ENCODE assay signal across 34 mouse cellular contexts in the genomic region with DNA sequence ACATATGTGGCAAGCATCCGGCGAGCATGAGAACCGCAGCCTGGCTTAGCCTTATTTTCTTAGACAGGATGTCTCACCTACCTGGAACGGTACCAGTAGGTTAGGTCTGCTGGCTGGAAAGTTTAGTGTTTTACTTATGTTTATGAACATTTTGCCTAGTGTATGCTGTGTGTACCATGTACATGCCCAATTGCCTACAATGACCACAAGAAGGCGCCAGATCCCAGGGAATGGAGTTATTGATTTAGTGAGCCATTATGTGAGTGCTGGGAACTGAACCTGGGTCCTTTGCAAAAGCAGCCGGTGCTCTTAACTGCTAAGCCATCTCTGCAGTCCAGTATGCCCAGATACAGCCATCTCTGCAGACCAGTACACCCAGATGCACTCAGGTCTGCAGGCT. TPM values are rescaled to one million over a fixed set of nuclear protein-coding genes. Genes with fewer than 3 reads are reported as not detected.
DNase-seq lines count a peak whose midpoint lies in the region; ATAC-seq and TF ChIP-seq lines count a peak whose summit lies in the region.
"Had no signal": no experiment of that assay in that cellular context is flagged by ENCODE, and none has a peak within 500 bp of the region (broad histone marks: within the 10 kb centered on the region; RNA-seq: fewer than 3 reads in every experiment).

No protein-coding gene starts in this region.

- no peaks in the 10 kb centered on the region for H3K9me3 ChIP-seq in heart, postnatal 0 days (replicated peaks; ENCODE audit: control insufficient read depth, low read length)
- H3K9me3 ChIP-seq in heart, embryonic 10.5 days: no peaks in the 10 kb centered on the region
- H3K9me3 ChIP-seq in lung, embryonic 14.5 days (ENCODE audit: low read depth, low read length): no peaks in the 10 kb centered on the region
- H3K9me3 ChIP-seq in MEL (replicated peaks; ENCODE audit: insufficient read depth, low read length): no peaks in the 10 kb centered on the region
- H3K9me3 ChIP-seq: forebrain, embryonic 15.5 days; heart, embryonic 15.5 days; hindbrain, embryonic 15.5 days; limb, embryonic 15.5 days; midbrain, embryonic 15.5 days; neural tube, embryonic 13.5 days; stomach, embryonic 15.5 days had no signal

- H3K27ac ChIP-seq in heart, postnatal 0 days (ENCODE audit: low read depth): no peak overlapping the region
- H3K27ac ChIP-seq in heart, embryonic 10.5 days: no peak overlapping the region
- H3K27ac ChIP-seq in lung, embryonic 14.5 days (ENCODE audit: low read depth): no peak overlapping the region
- H3K27ac ChIP-seq in MEL (ENCODE audit: control insufficient read depth, low read depth, low read length): no peak overlapping the region
- H3K27ac ChIP-seq: forebrain, embryonic 15.5 days; heart, embryonic 15.5 days; hindbrain, embryonic 15.5 days; left cerebral cortex, adult 2 months; limb, embryonic 15.5 days; midbrain, embryonic 15.5 days; neural tube, embryonic 13.5 days; stomach, embryonic 15.5 days had no signal

- no peak for ATAC-seq in heart, postnatal 0 days (ENCODE audit: insufficient read depth, low read depth)
- no peak for ATAC-seq in lung, embryonic 14.5 days (ENCODE audit: insufficient read depth)
- ATAC-seq in frontal cortex, adult (ENCODE audit: low TSS enrichment): no peak
- ATAC-seq: activated CD4-positive, CD25-positive, alpha-beta regulatory T cell, adult 4 months; forebrain, embryonic 15.5 days; intestine, embryonic 16.5 days; midbrain, embryonic 15.5 days; Patski had no signal

- H3K4me2 ChIP-seq in heart, postnatal 0 days (ENCODE audit: low read depth, low read length): no peak overlapping the region
- no peak overlapping the region for H3K4me2 ChIP-seq in lung, embryonic 14.5 days
- H3K4me2 ChIP-seq: forebrain, embryonic 15.5 days; heart, embryonic 15.5 days; hindbrain, embryonic 15.5 days; limb, embryonic 15.5 days; midbrain, embryonic 15.5 days; neural tube, embryonic 13.5 days; stomach, embryonic 15.5 days had no signal

- H3K27me3 ChIP-seq in heart, postnatal 0 days (ENCODE audit: control insufficient read depth, insufficient read depth, low read length): no peaks in the 10 kb centered on the region
- H3K27me3 ChIP-seq in heart, embryonic 10.5 days (ENCODE audit: insufficient read depth, poor library complexity, severe bottlenecking): no peaks in the 10 kb centered on the region
- no peaks in the 10 kb centered on the region for H3K27me3 ChIP-seq in lung, embryonic 14.5 days (ENCODE audit: insufficient read depth, low read length)
- no peaks in the 10 kb centered on the region for H3K27me3 ChIP-seq in MEL (ENCODE audit: control insufficient read depth in 1 of 2, insufficient read depth in 2 of 2, low read length in 2 of 2)
- H3K27me3 ChIP-seq in splenic B cell, adult 2 months (ENCODE audit: control insufficient read depth, insufficient read depth, low read length, poor library complexity, severe bottlenecking): no peaks in the 10 kb centered on the region
- H3K27me3 ChIP-seq: forebrain, embryonic 15.5 days; heart, embryonic 15.5 days; hindbrain, embryonic 15.5 days; limb, embryonic 15.5 days; midbrain, embryonic 15.5 days; neural tube, embryonic 13.5 days; Patski; stomach, embryonic 15.5 days had no signal

- WGBS in heart, postnatal 0 days: 98% methylated on average over 6 of the region's 6 CpGs
- WGBS in heart, embryonic 10.5 days: 95% methylated on average over 6 of the region's 6 CpGs
- WGBS in lung, embryonic 14.5 days: 96% methylated on average over 6 of the region's 6 CpGs

- peak; percentile 75 for TF ChIP-seq RAD21 in MEL (IDR thresholded peaks at IDR 0.05; ENCODE audit: low read depth, low read length)

- H3K4me3 ChIP-seq in heart, postnatal 0 days (ENCODE audit: low read depth, low read length): no peak overlapping the region
- H3K4me3 ChIP-seq in heart, embryonic 10.5 days: no peak overlapping the region
- H3K4me3 ChIP-seq in lung, embryonic 14.5 days (ENCODE audit: low read depth, low read length): no peak overlapping the region
- no peak overlapping the region for H3K4me3 ChIP-seq in MEL (ENCODE audit: control insufficient read depth in 1 of 2, insufficient read depth in 1 of 2, low read depth in 2 of 2, low read length in 2 of 2)
- H3K4me3 ChIP-seq: forebrain, embryonic 15.5 days; heart, embryonic 15.5 days; hindbrain, embryonic 15.5 days; left cerebral cortex, adult 2 months; limb, embryonic 15.5 days; midbrain, embryonic 15.5 days; myocyte; neural tube, embryonic 13.5 days; stomach, embryonic 15.5 days had no signal

- H3K79me2 ChIP-seq in MEL (ENCODE audit: control insufficient read depth, insufficient read depth, low read length, poor library complexity): no peaks in the 10 kb centered on the region

- H3K9ac ChIP-seq in heart, postnatal 0 days (replicated peaks; ENCODE audit: low read depth, low read length): no peak overlapping the region
- no peak overlapping the region for H3K9ac ChIP-seq in lung, embryonic 14.5 days
- H3K9ac ChIP-seq in MEL (ENCODE audit: control insufficient read depth, low read depth, low read length, poor library complexity, severe bottlenecking): no peak overlapping the region
- H3K9ac ChIP-seq: forebrain, embryonic 15.5 days; heart, embryonic 15.5 days; hindbrain, embryonic 15.5 days; limb, embryonic 15.5 days; midbrain, embryonic 15.5 days; neural tube, embryonic 13.5 days; stomach, embryonic 15.5 days had no signal

- H3K4me1 ChIP-seq in heart, postnatal 0 days (ENCODE audit: control insufficient read depth, insufficient read depth): no peaks in the 10 kb centered on the region
- H3K4me1 ChIP-seq in heart, embryonic 10.5 days: peaks cover 4% of the 10 kb centered on the region; the same call in 1 of the 2 replicates
- no peaks in the 10 kb centered on the region for H3K4me1 ChIP-seq in lung, embryonic 14.5 days (ENCODE audit: insufficient read depth)
- H3K4me1 ChIP-seq in MEL (ENCODE audit: control insufficient read depth in 1 of 2, insufficient read depth in 2 of 2, low read length in 2 of 2): no peaks in the 10 kb centered on the region
- H3K4me1 ChIP-seq: forebrain, embryonic 15.5 days; heart, embryonic 15.5 days; hindbrain, embryonic 15.5 days; limb, embryonic 15.5 days; midbrain, embryonic 15.5 days; neural tube, embryonic 13.5 days; stomach, embryonic 15.5 days had no signal

- no peak for TF ChIP-seq EP300 in heart, postnatal 0 days (IDR thresholded peaks at IDR 0.05; ENCODE audit: low read depth)
- TF ChIP-seq EP300 in MEL (IDR thresholded peaks at IDR 0.05; ENCODE audit: low read depth in 1 of 2, low read length in 2 of 2): no peak

- DNase-seq in heart, postnatal 0 days (ENCODE audit: low spot score): no peak
- no peak for DNase-seq in heart, embryonic 10.5 days (ENCODE audit: low spot score)
- DNase-seq in lung, embryonic 14.5 days: no peak
- DNase-seq in lung, postnatal 25 days (ENCODE audit: low spot score): no peak
- peak; percentile 70 for DNase-seq in MEL (ENCODE audit: low read depth, low spot score)
- peak; percentile 23 for DNase-seq in splenic B cell, adult 2 months (ENCODE audit: low read depth, low spot score)
- DNase-seq in left cerebral cortex, adult 8-10 months (ENCODE audit: low spot score in 2 of 2): no peak
- DNase-seq: adrenal gland, adult 8-10 months; cerebellum, adult 18-20 months; cerebellum, postnatal 36 days; gastrocnemius, postnatal 25 days; kidney, postnatal 4 days; layer of hippocampus, adult 9-11 months; left cerebral cortex, postnatal 4 days; lung, adult 18-20 months; lung, postnatal 4 days; retina, postnatal 1 day; right cerebral cortex, postnatal 25 days; spleen, adult 18-20 months; thymus, adult 18-20 months; thymus, postnatal 36 days had no signal

- TF ChIP-seq POLR2A in MEL (IDR thresholded peaks at IDR 0.05; ENCODE audit: control insufficient read depth in 1 of 2, insufficient read depth in 1 of 2, low read depth in 1 of 2, low read length in 2 of 2, poor library complexity in 1 of 2): no peak

- peaks cover 98% of the 10 kb centered on the region for H3K36me3 ChIP-seq in heart, postnatal 0 days (replicated peaks; ENCODE audit: control insufficient read depth, insufficient read depth, low read length)
- H3K36me3 ChIP-seq in heart, embryonic 10.5 days: peaks cover 90% of the 10 kb centered on the region
- H3K36me3 ChIP-seq in lung, embryonic 14.5 days (ENCODE audit: insufficient read depth): peaks cover 97% of the 10 kb centered on the region
- peaks cover 0 to 58% of the 10 kb centered on the region in 2 experiments; a peak in 2 of 4 replicates for H3K36me3 ChIP-seq in MEL (ENCODE audit: control insufficient read depth in 1 of 2, insufficient read depth in 2 of 2, low read length in 2 of 2)
- H3K36me3 ChIP-seq in splenic B cell, adult 2 months (ENCODE audit: control insufficient read depth, insufficient read depth, low read length, poor library complexity, severe bottlenecking): peaks cover 27% of the 10 kb centered on the region

- TF ChIP-seq CTCF in heart, postnatal 0 days (IDR thresholded peaks at IDR 0.05; ENCODE audit: low read depth): 0 out of 2 replicates have a peak, but pooled peaks have one; percentile 7
- peak; percentile 35 for TF ChIP-seq CTCF in lung, embryonic 14.5 days (IDR thresholded peaks at IDR 0.05; ENCODE audit: low read depth)
- TF ChIP-seq CTCF in MEL (IDR thresholded peaks at IDR 0.05 in 2 of 3, conservative IDR thresholded peaks at IDR 0.05 in 1 of 3; ENCODE audit: control insufficient read depth in 1 of 3, insufficient read depth in 1 of 3, low read depth in 2 of 3, low read length in 3 of 3, poor library complexity in 1 of 3, severe bottlenecking in 1 of 3): peak; percentile 66 to 94 (median 80)

RNA-seq across cellular contexts. Expression of gene Tmed1, which starts 32.3 kb away (rescaled TPM):
- 70.5 and 99.3 TPM in 2 replicates for total RNA-seq in heart, postnatal 0 days (2014; rRNA removed; ENCODE audit: low replicate concordance)
- 83.7 and 89.1 TPM in 2 replicates for polyA plus RNA-seq in heart, postnatal 0 days (2015; fragmentation: Nextera tagmentation; extraction: Ambion mirVana)
- 119 and 134 TPM in 2 replicates for polyA plus RNA-seq in heart, embryonic 10.5 days (2016; fragmentation: Nextera tagmentation; extraction: Ambion mirVana)
- 106 and 108 TPM in 2 replicates for polyA plus RNA-seq in lung, embryonic 14.5 days (2014; fragmentation: Nextera tagmentation; extraction: Ambion mirVana)
- 128 and 146 TPM in 2 replicates for total RNA-seq in MEL (2012; rRNA removed)
- 10 to 100 TPM in 1 of 2 experiments, not detected in 1; 89.4 TPM for polyA plus RNA-seq in MEL (2012; ENCODE audit: insufficient read depth in 1 of 2, insufficient read length in 2 of 2, low read depth in 1 of 2, low replicate concordance in 2 of 2, missing spikeins in 1 of 2)
- total RNA-seq in left cerebral cortex, adult 8-10 months (2022): 10 to 100 TPM; 15.1 to 18.4 (median 16.4) TPM

RNA-seq across cellular contexts. Expression of gene AB124611, which starts 48.3 kb away (rescaled TPM):
- total RNA-seq in heart, postnatal 0 days (2014; rRNA removed; ENCODE audit: low replicate concordance): 0.15 and 3.3 TPM in 2 replicates
- 1.00 and 1.6 TPM in 2 replicates for polyA plus RNA-seq in heart, postnatal 0 days (2015; fragmentation: Nextera tagmentation; extraction: Ambion mirVana)
- 1.3 and 2.5 TPM in 2 replicates for polyA plus RNA-seq in heart, embryonic 10.5 days (2016; fragmentation: Nextera tagmentation; extraction: Ambion mirVana)
- polyA plus RNA-seq in lung, embryonic 14.5 days (2014; fragmentation: Nextera tagmentation; extraction: Ambion mirVana): 3.0 and 3.8 TPM in 2 replicates
- 37.2 and 55.2 TPM in 2 replicates for total RNA-seq in MEL (2012; rRNA removed)
- polyA plus RNA-seq in MEL (2012; ENCODE audit: insufficient read depth in 1 of 2, insufficient read length in 2 of 2, low read depth in 1 of 2, low replicate concordance in 2 of 2, missing spikeins in 1 of 2): 10 to 100 TPM in 1 of 2 experiments, not detected in 1; 58.7 TPM
- total RNA-seq in left cerebral cortex, adult 8-10 months (2022): under 1 TPM in 3 of 4 experiments, not detected in 1; 0.27 to 0.68 (median 0.41) TPM
- polyA plus RNA-seq: Patski had no signal

RNA-seq across cellular contexts. Expression of gene Dnm2, which starts 53.0 kb away (rescaled TPM):
- total RNA-seq in heart, postnatal 0 days (2014; rRNA removed; ENCODE audit: low replicate concordance): 78.3 and 95.8 TPM in 2 replicates
- polyA plus RNA-seq in heart, postnatal 0 days (2015; fragmentation: Nextera tagmentation; extraction: Ambion mirVana): 56.8 and 61.1 TPM in 2 replicates
- 81.6 and 92.1 TPM in 2 replicates for polyA plus RNA-seq in heart, embryonic 10.5 days (2016; fragmentation: Nextera tagmentation; extraction: Ambion mirVana)
- 67.9 and 71.8 TPM in 2 replicates for polyA plus RNA-seq in lung, embryonic 14.5 days (2014; fragmentation: Nextera tagmentation; extraction: Ambion mirVana)
- 110 and 117 TPM in 2 replicates for total RNA-seq in MEL (2012; rRNA removed)
- 100 to 1,000 TPM; 237 to 832 TPM for polyA plus RNA-seq in MEL (2012; ENCODE audit: insufficient read depth in 1 of 2, insufficient read length in 2 of 2, low read depth in 1 of 2, low replicate concordance in 2 of 2, missing spikeins in 1 of 2)
- total RNA-seq in left cerebral cortex, adult 8-10 months (2022): 10 to 100 TPM; 49.5 to 64.9 (median 60.9) TPM

Comparison
In these comparisons a context has a peak if more than half of its experiments do, and no peak if none do; other contexts are left out.
1. DNase-seq: peak in MEL (single experiment) and splenic B cell, adult 2 months (single experiment); none in heart, postnatal 0 days (single experiment), heart, embryonic 10.5 days (single experiment), lung, embryonic 14.5 days (single experiment), lung, postnatal 25 days (single experiment) and left cerebral cortex, adult 8-10 months (0 of 2).
2. CTCF ChIP-seq: peak in every context shown above with its lines; median percentile 80 in MEL; 35 in lung, embryonic 14.5 days; 7 in heart, postnatal 0 days.